Mouse (Mus musculus) cortical plate, adult 2 months (tissue): ENCODE results near the gene Prkacb.

ENCODE experiments used
- CTCF ChIP-seq: fragments of 200-500 bp; IDR thresholded peaks from 2 replicates; pipeline ENCODE4 v1.5.1; 2011; ENCODE audit warnings: mild to moderate bottlenecking, control low read depth, low read length; ENCODE audit not compliant: insufficient read depth; ENCODE audit errors: extremely low read depth
- POLR2A ChIP-seq: fragments of 200-500 bp; IDR thresholded peaks from 2 replicates; pipeline ENCODE4 v1.6.1; 2011; ENCODE audit warnings: mild to moderate bottlenecking, low read length, control low read depth; ENCODE audit not compliant: insufficient read depth; ENCODE audit errors: extremely low read depth

- no peak for TF ChIP-seq CTCF
- TF ChIP-seq POLR2A: no peak
Measured at GRCm38 (mm10) chr3:146718251-146718650, 94.5 kb downstream of the Prkacb start.
